Mouse (Mus musculus) MEL (cell line): ENCODE results near the gene Arid1b. TPM values are rescaled to one million over a fixed set of nuclear protein-coding genes. Genes with fewer than 3 reads are reported as not detected.

Experiments used
- DNase-seq: peaks from one replicate; pipeline ENCODE4 v3.0.0; 2011; ENCODE audit warnings: low read depth, low spot score
- H3K27ac ChIP-seq: 2 replicates; pipeline ENCODE4 v1.5.1; 2012; ENCODE audit warnings: low read depth, mild to moderate bottlenecking, control low read depth, low read length, moderate library complexity; ENCODE audit not compliant: control insufficient read depth
- H3K27me3 ChIP-seq, 2 experiments: fragments of 150-350 bp in 1 of 2; sonication (generic) in 1 of 2; 2 replicates each; pipeline ENCODE4 v1.6.1; 2012; ENCODE audit warnings: low read length in 2 of 2, mild to moderate bottlenecking in 2 of 2, improper control_type of control experiment in 1 of 2, moderate library complexity in 1 of 2; ENCODE audit not compliant: insufficient read depth in 2 of 2, control insufficient read depth in 1 of 2
- H3K36me3 ChIP-seq, 2 experiments: 2 replicates each; pipeline ENCODE4 v1.6.1; 2012 to 2014; ENCODE audit warnings: low read length in 2 of 2, improper control_type of control experiment in 1 of 2, inconsistent platforms in 1 of 2, mild to moderate bottlenecking in 1 of 2; ENCODE audit not compliant: insufficient read depth in 2 of 2, control insufficient read depth in 1 of 2
- H3K4me1 ChIP-seq, 2 experiments: fragments of 150-350 bp in 1 of 2; sonication (generic) in 1 of 2; 2 replicates each; pipeline ENCODE4 v1.6.1; 2012; ENCODE audit warnings: low read length in 2 of 2, improper control_type of control experiment in 1 of 2, mild to moderate bottlenecking in 1 of 2; ENCODE audit not compliant: insufficient read depth in 2 of 2, control insufficient read depth in 1 of 2
- H3K4me3 ChIP-seq, 2 experiments: fragments of 150-350 bp in 1 of 2; sonication (generic) in 1 of 2; 2 replicates each; pipeline ENCODE4 v1.5.1; 2012; ENCODE audit warnings: low read depth in 2 of 2, low read length in 2 of 2, mild to moderate bottlenecking in 2 of 2, moderate library complexity in 2 of 2, control low read depth in 1 of 2, improper control_type of control experiment in 1 of 2; ENCODE audit not compliant: control insufficient read depth in 1 of 2, insufficient read depth in 1 of 2
- H3K79me2 ChIP-seq: 2 replicates; pipeline ENCODE4 v1.6.1; 2012; ENCODE audit warnings: mild to moderate bottlenecking, low read length, moderate library complexity; ENCODE audit not compliant: control insufficient read depth, poor library complexity, insufficient read depth
- H3K9ac ChIP-seq: 2 replicates; pipeline ENCODE4 v1.6.1; 2012; ENCODE audit warnings: low read depth, mild to moderate bottlenecking, control low read depth, low read length, moderate library complexity; ENCODE audit not compliant: control insufficient read depth, poor library complexity, severe bottlenecking
- H3K9me3 ChIP-seq: fragments of 150-350 bp; sonication (generic); replicated peaks from 2 replicates; pipeline ENCODE4 v1.6.1; 2012; ENCODE audit warnings: mild to moderate bottlenecking, low read length, improper control_type of control experiment, moderate library complexity; ENCODE audit not compliant: insufficient read depth
- E2F4 ChIP-seq: IDR thresholded peaks from 2 replicates; pipeline ENCODE4 v1.6.1; 2011; ENCODE audit warnings: low read depth, low read length, improper control_type of control experiment, borderline replicate concordance
- ELF1 ChIP-seq: IDR thresholded peaks from 2 replicates; pipeline ENCODE4 v1.6.1; 2014; ENCODE audit warnings: low read depth, mild to moderate bottlenecking, inconsistent platforms, low read length, improper control_type of control experiment, moderate library complexity
- EP300 ChIP-seq, 2 experiments: IDR thresholded peaks; 2 replicates each; pipeline ENCODE4 v1.6.1; 2011; ENCODE audit warnings: improper control_type of control experiment in 2 of 2, low read length in 2 of 2, low read depth in 1 of 2, mild to moderate bottlenecking in 1 of 2
- ETS1 ChIP-seq: IDR thresholded peaks from 2 replicates; pipeline ENCODE4 v1.6.1; 2012; ENCODE audit warnings: low read depth, mild to moderate bottlenecking, inconsistent platforms, low read length, improper control_type of control experiment, moderate library complexity
- GABPA ChIP-seq: IDR thresholded peaks from 2 replicates; pipeline ENCODE4 v1.6.1; 2012; ENCODE audit warnings: low read depth, mild to moderate bottlenecking, inconsistent platforms, low read length, improper control_type of control experiment, moderate library complexity
- GATA1 ChIP-seq: IDR thresholded peaks from 2 replicates; pipeline ENCODE4 v1.6.1; 2011; ENCODE audit warnings: low read depth, low read length, improper control_type of control experiment
- HCFC1 ChIP-seq: IDR thresholded peaks from 2 replicates; pipeline ENCODE4 v1.6.1; 2012; ENCODE audit warnings: low read depth, mild to moderate bottlenecking, inconsistent platforms, low read length, improper control_type of control experiment, moderate library complexity
- JUND ChIP-seq: IDR thresholded peaks from 2 replicates; pipeline ENCODE4 v1.6.1; 2011; ENCODE audit warnings: low read depth, mild to moderate bottlenecking, improper control_type of control experiment, low read length
- KAT2A ChIP-seq: conservative IDR thresholded peaks from 2 replicates; pipeline ENCODE4 v1.6.1; 2012; ENCODE audit warnings: low read depth, low read length, improper control_type of control experiment, inconsistent platforms
- MAFK ChIP-seq: IDR thresholded peaks from 2 replicates; pipeline ENCODE4 v1.6.1; 2011; ENCODE audit warnings: low read depth, mild to moderate bottlenecking, low read length, improper control_type of control experiment, borderline replicate concordance
- MAX ChIP-seq: IDR thresholded peaks from 2 replicates; pipeline ENCODE4 v1.6.1; 2011; ENCODE audit warnings: low read length, improper control_type of control experiment
- MAZ ChIP-seq: IDR thresholded peaks from 2 replicates; pipeline ENCODE4 v1.6.1; 2012; ENCODE audit warnings: low read depth, mild to moderate bottlenecking, inconsistent platforms, low read length, improper control_type of control experiment
- MEF2A ChIP-seq: IDR thresholded peaks from 2 replicates; pipeline ENCODE4 v1.6.1; 2014; ENCODE audit warnings: low read depth, mild to moderate bottlenecking, inconsistent platforms, low read length, improper control_type of control experiment; ENCODE audit not compliant: poor library complexity, insufficient replicate concordance, severe bottlenecking; ENCODE audit errors: extremely low read depth
- MYC ChIP-seq: IDR thresholded peaks from 2 replicates; pipeline ENCODE4 v1.6.1; 2011; ENCODE audit warnings: low read depth, mild to moderate bottlenecking, low read length, improper control_type of control experiment, moderate library complexity
- NELFE ChIP-seq: IDR thresholded peaks from 2 replicates; pipeline ENCODE4 v1.6.1; 2011; ENCODE audit warnings: low read depth, low read length, improper control_type of control experiment
- NRF1 ChIP-seq: IDR thresholded peaks from 2 replicates; pipeline ENCODE4 v1.6.1; 2014; ENCODE audit warnings: low read depth, mild to moderate bottlenecking, inconsistent platforms, low read length, improper control_type of control experiment, moderate library complexity; ENCODE audit not compliant: poor library complexity, insufficient read depth, severe bottlenecking
- POLR2A ChIP-seq, 2 experiments: IDR thresholded peaks; 2 replicates each; pipeline ENCODE4 v1.6.1; 2011 to 2012; ENCODE audit warnings: low read length in 2 of 2, mild to moderate bottlenecking in 2 of 2, control low read depth in 1 of 2, improper control_type of control experiment in 1 of 2, low read depth in 1 of 2, moderate library complexity in 1 of 2; ENCODE audit not compliant: control insufficient read depth in 1 of 2, insufficient read depth in 1 of 2, poor library complexity in 1 of 2
- POLR2AphosphoS2 ChIP-seq: IDR thresholded peaks from 2 replicates; pipeline ENCODE4 v1.6.1; 2011; ENCODE audit warnings: low read length, improper control_type of control experiment
- POLR2AphosphoS5 ChIP-seq: IDR thresholded peaks from 2 replicates; pipeline ENCODE4 v1.6.1; 2012; ENCODE audit warnings: low read depth, borderline replicate concordance, mild to moderate bottlenecking, inconsistent platforms, low read length, moderate library complexity, mixed read lengths
- RAD21 ChIP-seq: IDR thresholded peaks from 2 replicates; pipeline ENCODE4 v1.6.1; 2011; ENCODE audit warnings: mild to moderate bottlenecking, low read depth, low read length, improper control_type of control experiment
- ZKSCAN1 ChIP-seq: IDR thresholded peaks from 2 replicates; pipeline ENCODE4 v1.6.1; 2012; ENCODE audit warnings: low read depth, mild to moderate bottlenecking, inconsistent platforms, low read length, improper control_type of control experiment, moderate library complexity
- polyA plus RNA-seq, 2 experiments: library from polyadenylated mRNA; stranded (reverse) in 1 of 2; unstranded in 1 of 2; fragments of >175 nt in 1 of 2; fragments of >200 nt in 1 of 2; gene quantifications; 2 replicates each; pipeline versions ENCODE4 v1.2.1 to v1.2.4; 2012; ENCODE audit warnings: low replicate concordance in 2 of 2, low read depth in 1 of 2; ENCODE audit not compliant: insufficient read length in 2 of 2, insufficient read depth in 1 of 2, missing spikeins in 1 of 2
- total RNA-seq: library from RNA; depleted of rRNA; stranded (reverse); fragments of 300-350 nt; gene quantifications from 2 replicates; pipeline ENCODE4 v1.2.3, GENCODE M21; 2012

Gene Arid1b
- total and polyA plus RNA-seq, 3 experiments, result 13.4 to 17.4 TPM; not detected in 1

GRCm38 (mm10) chr17:5057944-5058720 lies 64.0 kb downstream of the Arid1b start (continued):
- peak; percentile 84 for TF ChIP-seq GATA1
- TF ChIP-seq HCFC1, result 0 out of 2 replicates have a peak, but pooled peaks have one; percentile 6
- TF ChIP-seq NRF1, result no peak
- TF ChIP-seq EP300 (IDR thresholded peaks at IDR 0.05; ENCODE audit: low read depth in 1 of 2, low read length in 2 of 2), result peak; percentile 70 to 72; a peak in 2 of 4 replicates
- no peak for TF ChIP-seq KAT2A
- no peak for TF ChIP-seq POLR2A (IDR thresholded peaks at IDR 0.05; ENCODE audit: control insufficient read depth in 1 of 2, insufficient read depth in 1 of 2, low read depth in 1 of 2, low read length in 2 of 2, poor library complexity in 1 of 2)
- no peak for TF ChIP-seq MAX
- no peak for TF ChIP-seq RAD21
- peak; percentile 33; the same call in 1 of the 2 replicates for TF ChIP-seq ETS1
- TF ChIP-seq MYC, result 0 out of 2 replicates have a peak, but pooled peaks have one; percentile 13
- TF ChIP-seq E2F4, result no peak
- TF ChIP-seq ZKSCAN1, result no peak
- no peak for TF ChIP-seq POLR2AphosphoS2
- TF ChIP-seq, all 39 proteins: peak for 12

- Histone ChIP-seq H3K4me1 (peaks cover 12 to 23% of the 10 kb centered on the region in 2 experiments), H3K79me2 (peaks cover 1% of the 10 kb centered on the region)
- no peak for DNase-seq
- TF ChIP-seq GATA1, result no peak
- TF ChIP-seq ELF1, result no peak
- no peak for TF ChIP-seq POLR2AphosphoS2
- no peak for TF ChIP-seq MYC
- TF ChIP-seq MAX, result no peak
- TF ChIP-seq MAFK, result no peak
- no peak for TF ChIP-seq POLR2AphosphoS5
- no peak for TF ChIP-seq GABPA
- no peak for TF ChIP-seq MEF2A
- TF ChIP-seq JUND, result no peak
- TF ChIP-seq NELFE, result no peak
- TF ChIP-seq E2F4, result no peak
- no peak for TF ChIP-seq MAZ
- TF ChIP-seq, all 39 proteins: peak for 0
- no peaks in the 10 kb centered on the region for H3K9me3 ChIP-seq
- H3K36me3 ChIP-seq, result peaks cover 0 to 20% of the 10 kb centered on the region in 2 experiments; a peak in 3 of 4 replicates
- H3K4me3 ChIP-seq, result no peak overlapping the region
- no peaks in the 10 kb centered on the region for H3K27me3 ChIP-seq
- H3K9ac ChIP-seq, result no peak overlapping the region
- H3K27ac ChIP-seq, result no peak overlapping the region
Measured at GRCm38 (mm10) chr17:5059092-5059601, 65.0 kb downstream of the Arid1b start.
